Mouse (Mus musculus) hindbrain, embryonic 12.5 days (tissue): ENCODE data around the gene Dmrt3. TPM values are rescaled to one million over a fixed set of nuclear protein-coding genes. Genes with fewer than 3 reads are reported as not detected.

Experiments
- ATAC-seq: fragments of 200-750 bp; cut with Nextera tagmentation; 2 replicates; pipeline ENCODE4 v1.8.0; 2017; ENCODE audit warnings: moderate TSS enrichment; ENCODE audit not compliant: low FRiP score
- H3K27ac ChIP-seq: fragments of 300-500 bp; sonication (generic); 2 replicates; pipeline ENCODE4 v1.5.1; 2016; ENCODE audit warnings: mild to moderate bottlenecking
- H3K27me3 ChIP-seq: fragments of 300-500 bp; sonication (generic); 2 replicates; pipeline ENCODE4 v1.6.1; 2016; ENCODE audit warnings: mild to moderate bottlenecking
- H3K36me3 ChIP-seq: fragments of 300-500 bp; sonication (generic); 2 replicates; pipeline ENCODE4 v1.6.1; 2016; ENCODE audit warnings: mild to moderate bottlenecking
- H3K4me1 ChIP-seq: fragments of 300-500 bp; sonication (generic); 2 replicates; pipeline ENCODE4 v1.6.1; 2016
- H3K4me2 ChIP-seq: fragments of 300-500 bp; sonication (generic); replicated peaks from 2 replicates; pipeline ENCODE4 v1.6.1; 2016; ENCODE audit warnings: mild to moderate bottlenecking
- H3K4me3 ChIP-seq: fragments of 300-500 bp; sonication (generic); 2 replicates; pipeline ENCODE4 v1.5.1; 2016; ENCODE audit warnings: mild to moderate bottlenecking
- H3K9ac ChIP-seq: fragments of 300-500 bp; sonication (generic); 2 replicates; pipeline ENCODE4 v1.6.1; 2016; ENCODE audit warnings: mild to moderate bottlenecking, moderate library complexity
- H3K9me3 ChIP-seq: fragments of 300-500 bp; sonication (generic); replicated peaks from 2 replicates; pipeline ENCODE4 v1.6.1; 2016; ENCODE audit warnings: mild to moderate bottlenecking
- WGBS: fragments of 180-500 bp; shearing (Covaris S2); methylation state at CpG from one replicate; pipeline ENCODE4 v1.1.7; 2016; 5-methylcytosine and 5-hydroxymethylcytosine counted together
- polyA plus RNA-seq: library from polyadenylated mRNA; unstranded; fragments of >200 nt; fragmentation: Nextera tagmentation; extraction: Ambion mirVana; gene quantifications from 2 replicates; pipeline ENCODE4 v1.2.1, GENCODE M21; 2016

Gene Dmrt3
- polyA plus RNA-seq, 1 experiment from 2014 or later: 0.67 TPM

DNA sequence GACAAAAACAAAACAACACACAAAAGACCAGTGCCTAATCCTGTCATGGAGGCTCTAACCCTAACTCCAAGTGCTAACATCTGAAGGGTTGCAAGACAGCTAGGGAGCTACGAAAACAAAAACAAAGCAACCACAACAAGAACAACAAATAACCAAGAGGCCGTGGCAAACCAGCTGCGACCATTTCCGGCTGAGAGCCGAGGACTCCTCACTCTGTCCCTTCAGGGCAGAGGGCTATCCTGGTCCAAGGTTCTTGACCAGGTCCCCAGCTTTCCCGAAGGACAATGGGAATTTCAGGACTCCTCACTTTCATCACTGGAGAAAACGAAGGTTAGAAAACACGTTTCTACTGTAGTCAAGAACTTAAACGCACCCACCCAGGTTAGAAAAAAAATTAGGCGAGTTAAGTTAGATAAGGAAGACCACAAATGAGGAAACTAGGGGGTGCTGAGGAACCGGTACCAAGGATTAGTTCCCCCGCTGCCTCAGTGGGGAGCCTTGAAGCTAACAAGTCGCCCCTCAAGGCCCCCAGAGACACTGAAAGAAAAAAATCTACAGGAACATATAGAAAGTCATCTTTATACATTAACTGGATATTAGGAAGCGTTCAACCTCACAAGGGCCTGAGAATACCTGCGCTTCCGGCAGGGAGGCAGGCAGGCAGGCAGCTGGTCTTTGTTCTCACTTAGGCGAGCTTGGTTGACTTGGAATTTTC, 60.6 kb downstream of the Dmrt3 start:
- peaks cover 24% of the 10 kb centered on the region for H3K4me1 ChIP-seq
- H3K36me3 ChIP-seq: no peaks in the 10 kb centered on the region
- H3K27me3 ChIP-seq: peaks cover 98% of the 10 kb centered on the region
- under 1% methylated on average over 17 of the region's 17 CpGs for WGBS
- H3K9ac ChIP-seq: no peak overlapping the region
- no peak for ATAC-seq
- no peak overlapping the region for H3K4me3 ChIP-seq
- H3K27ac ChIP-seq: no peak overlapping the region
- no peak overlapping the region for H3K4me2 ChIP-seq
- no peaks in the 10 kb centered on the region for H3K9me3 ChIP-seq

- Histone ChIP-seq H3K9ac (no peak overlapping the region), H3K27ac (no peak overlapping the region), H3K27me3 (peaks cover 98% of the 10 kb centered on the region), H3K36me3 (no peaks in the 10 kb centered on the region), H3K9me3 (no peaks in the 10 kb centered on the region), H3K4me1 (peaks cover 19% of the 10 kb centered on the region), H3K4me2 (peak overlapping the region; percentile 62), H3K4me3 (peak overlapping the region; percentile 37)
- under 1% methylated on average over 14 of the region's 14 CpGs for WGBS
- ATAC-seq: peak; percentile 5; the same call in 1 of the 2 replicates
These were observed 61.6 kb downstream of the Dmrt3 start for GRCm38 (mm10) chr19:25671681-25672080.

GRCm38 (mm10) chr19:25672101-25672950, 62.2 kb downstream of the Dmrt3 start, which contains the start of gene Dmrt2:
TSS of gene Dmrt2 (plus strand) at chr19:25672411.
- Histone ChIP-seq H3K27me3 (peaks cover 97% of the 10 kb centered on the region), H3K4me3 (peak within 1 kb of the TSS; percentile 37), H3K36me3 (no peaks in the 10 kb centered on the region), H3K4me2 (peak within 1 kb of the TSS; percentile 62), H3K4me1 (peaks cover 19% of the 10 kb centered on the region), H3K9ac (no peak within 1 kb of the TSS), H3K9me3 (no peaks in the 10 kb centered on the region), H3K27ac (no peak within 1 kb of the TSS)
- under 1% methylated on average over 44 of the region's 44 CpGs for WGBS
- ATAC-seq: peak; percentile 98

Other genes starting within 250 kb of the Dmrt3 start
- gene Dmrt1, start 104.7 kb upstream of the Dmrt3 start, polyA plus RNA-seq: not detected in 2 replicates
- gene Dmrt2, start 62.1 kb downstream of the Dmrt3 start, polyA plus RNA-seq: 6.1 and 8.8 TPM in 2 replicates